Mouse (Mus musculus) small intestine, adult 2 months (tissue): ENCODE data around the gene Nxf3. TPM values are rescaled to one million over a fixed set of nuclear protein-coding genes. Genes with fewer than 3 reads are reported as not detected.
"Not testable (repeated sequence)": the region's sequence is repeated elsewhere in the genome, so short reads cannot be mapped to it uniquely, and the experiment has no call there.

Source experiments
- H3K27ac ChIP-seq: fragments of 200-500 bp; 2 replicates; pipeline ENCODE4 v1.5.1; 2012; ENCODE audit warnings: low read depth, low read length, control low read depth, inconsistent platforms; ENCODE audit not compliant: insufficient read depth
- H3K27me3 ChIP-seq: fragments of 200-500 bp; 2 replicates; pipeline ENCODE4 v1.6.1; 2012; ENCODE audit warnings: mild to moderate bottlenecking, moderate library complexity, low read length, inconsistent platforms; ENCODE audit not compliant: control insufficient read depth, insufficient read depth
- H3K36me3 ChIP-seq: fragments of 200-500 bp; 2 replicates; pipeline ENCODE4 v1.6.1; 2012; ENCODE audit warnings: mild to moderate bottlenecking, low read length, control low read depth, inconsistent platforms; ENCODE audit not compliant: control insufficient read depth, insufficient read depth
- H3K4me1 ChIP-seq: fragments of 200-500 bp; 2 replicates; pipeline ENCODE4 v1.6.1; 2012; ENCODE audit warnings: low read length, inconsistent platforms, mixed read lengths; ENCODE audit not compliant: control insufficient read depth, insufficient read depth, insufficient read length
- H3K4me3 ChIP-seq: fragments of 200-500 bp; 2 replicates; pipeline ENCODE4 v1.5.1; 2012; ENCODE audit warnings: low read depth, mild to moderate bottlenecking, control low read depth, inconsistent platforms, low read length, moderate library complexity
- CTCF ChIP-seq: fragments of 200-500 bp; IDR thresholded peaks from 2 replicates; pipeline ENCODE4 v1.5.1; 2012; ENCODE audit warnings: low read depth, mild to moderate bottlenecking, control low read depth, inconsistent platforms, low read length, moderate library complexity, mixed read lengths; ENCODE audit not compliant: insufficient replicate concordance, insufficient read length; ENCODE audit errors: extremely low read depth
- POLR2A ChIP-seq: fragments of 200-500 bp; IDR thresholded peaks from 2 replicates; pipeline ENCODE4 v1.6.1; 2012; ENCODE audit warnings: low read depth, mild to moderate bottlenecking, control low read depth, inconsistent platforms, low read length, moderate library complexity
- WGBS: fragments of 180-500 bp; shearing (Covaris S2); methylation state at CpG from one replicate; pipeline ENCODE4 v1.1.7; 2018; 5-methylcytosine and 5-hydroxymethylcytosine counted together
- polyA plus RNA-seq: library from polyadenylated mRNA; depleted of rRNA; stranded (reverse); fragments of >200 nt; gene quantifications from 2 replicates; pipeline ENCODE4 v1.2.3, GENCODE M21; 2012; rRNA removed

The Nxf3 gene
- polyA plus RNA-seq, 1 experiment: not detected

DNA sequence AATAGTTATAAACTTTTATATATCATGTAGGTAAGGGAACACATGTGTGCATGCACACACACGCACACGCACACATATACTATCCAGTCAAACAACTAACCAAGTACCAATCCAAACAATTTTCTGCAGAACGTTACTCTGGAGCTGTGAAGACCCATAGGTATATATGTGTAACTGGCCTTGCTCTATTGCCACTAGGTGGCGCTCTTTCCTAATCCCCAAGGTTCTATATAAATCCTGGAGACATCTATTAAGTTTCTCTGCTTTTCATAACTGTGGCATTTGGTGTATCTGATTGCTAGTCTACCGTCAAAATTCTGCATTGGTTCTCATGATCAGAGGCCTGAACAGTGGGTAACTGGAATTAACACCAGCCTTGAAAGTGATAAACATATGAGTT, 37.5 kb downstream of the Nxf3 start:
- TF ChIP-seq CTCF (no peak), POLR2A (no peak)
- H3K27ac ChIP-seq: no peak overlapping the region
- no peaks in the 10 kb centered on the region for H3K4me1 ChIP-seq
- no peak overlapping the region for H3K4me3 ChIP-seq
- H3K27me3 ChIP-seq: no peaks in the 10 kb centered on the region
- WGBS: 6% methylated on average over 5 of the region's 5 CpGs
- no peaks in the 10 kb centered on the region for H3K36me3 ChIP-seq

DNA sequence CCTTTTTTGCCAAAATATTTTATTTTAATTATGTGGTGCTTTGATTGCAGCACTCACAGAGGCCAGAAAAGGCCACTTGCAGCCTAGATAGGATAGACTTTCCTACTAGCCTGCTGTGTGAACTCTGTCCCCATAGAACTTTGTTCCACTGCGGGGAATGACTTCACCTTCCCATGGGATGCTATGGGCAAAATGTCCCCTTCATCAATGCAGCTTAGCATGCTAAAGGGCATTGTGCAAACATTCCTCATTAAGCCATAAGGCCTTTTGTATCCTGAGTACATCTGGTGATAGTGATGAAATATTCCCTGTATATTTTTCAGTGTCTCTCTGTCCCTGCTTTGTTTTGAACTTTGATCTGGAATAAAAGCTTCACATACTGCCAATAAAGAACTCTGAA, 41.3 kb downstream of the Nxf3 start:
- H3K36me3 ChIP-seq: no peaks in the 10 kb centered on the region
- no peaks in the 10 kb centered on the region for H3K27me3 ChIP-seq
- TF ChIP-seq POLR2A (no peak), CTCF (no peak)
- WGBS: 77% methylated on average over 1 of the region's 1 CpGs
- H3K27ac ChIP-seq: no peak overlapping the region
- no peak overlapping the region for H3K4me3 ChIP-seq
- no peaks in the 10 kb centered on the region for H3K4me1 ChIP-seq

DNA sequence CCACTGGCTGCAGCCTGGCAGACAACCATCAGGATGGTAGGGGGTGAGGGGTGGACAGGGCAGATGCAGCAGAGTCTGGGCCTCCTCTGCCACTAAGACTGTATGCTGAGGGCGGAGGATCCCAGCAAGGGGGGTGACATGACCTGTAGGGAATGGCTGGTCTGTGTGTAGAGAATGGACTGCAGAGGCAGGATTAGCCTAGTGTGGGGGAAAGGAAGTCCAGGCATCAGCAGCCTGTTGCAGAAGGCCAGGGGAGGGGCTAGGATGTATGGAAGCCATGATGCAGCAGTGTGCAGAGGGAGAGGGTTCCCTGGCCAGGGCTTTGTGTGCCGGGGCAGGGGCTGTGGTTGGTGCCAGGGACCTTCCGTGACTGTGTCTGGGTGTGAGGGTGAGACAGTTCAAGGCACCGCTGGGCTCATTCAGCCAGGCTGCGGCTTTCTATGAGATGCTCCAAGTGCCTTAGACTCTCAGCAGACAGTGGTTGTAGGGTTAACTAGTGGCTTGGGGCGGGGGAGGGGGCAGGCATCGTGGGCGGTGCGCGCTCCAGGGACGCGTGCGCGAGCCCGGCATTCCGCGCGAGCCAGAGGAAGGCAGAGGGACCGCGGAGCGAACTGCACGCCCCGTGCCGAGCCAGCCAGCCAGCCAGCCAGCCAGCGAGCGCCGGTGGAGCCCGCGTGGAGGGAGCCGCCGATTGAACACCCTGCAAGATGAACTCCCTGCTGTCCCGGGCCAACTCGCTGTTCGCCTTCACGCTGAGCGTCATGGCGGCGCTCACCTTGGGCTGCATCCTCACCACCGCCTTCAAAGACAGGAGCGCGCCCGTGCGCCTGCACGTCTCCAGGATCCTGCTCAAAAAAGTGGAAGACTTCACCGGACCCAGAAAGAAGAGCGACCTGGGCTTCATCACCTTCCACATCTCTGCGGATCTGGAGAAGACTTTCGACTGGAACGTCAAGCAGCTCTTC, 52.0 kb downstream of the Nxf3 start, which contains the start of gene Arxes1:
Gene Arxes1 (plus strand): TSS at position 569 of the 965 bp plus-strand sequence.
- 15% methylated on average over 10 of the region's 49 CpGs for WGBS
- not testable (repeated sequence) for H3K4me1 ChIP-seq, H3K4me3 ChIP-seq, H3K27me3 ChIP-seq, H3K27ac ChIP-seq, H3K36me3 ChIP-seq

DNA sequence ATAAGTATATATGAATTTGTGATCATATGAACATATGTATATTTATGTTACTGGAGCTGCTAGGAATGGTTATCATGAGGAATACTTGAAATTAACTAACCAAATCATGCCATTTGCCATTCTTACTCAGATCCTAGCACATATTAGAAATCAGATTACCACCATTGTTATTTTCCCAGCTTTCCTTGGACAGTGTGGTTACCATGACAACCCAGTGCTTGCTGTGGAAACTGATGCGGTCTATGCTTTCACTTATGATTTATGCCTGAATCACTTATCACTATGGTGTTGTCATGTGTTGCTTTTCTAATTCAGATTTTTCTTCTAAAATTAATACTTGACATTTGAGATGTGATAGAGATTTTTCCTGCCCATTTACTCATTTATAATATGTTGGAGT, 54.7 kb downstream of the Nxf3 start:
- H3K27me3 ChIP-seq: no peaks in the 10 kb centered on the region
- TF ChIP-seq POLR2A (no peak), CTCF (no peak)
- H3K4me1 ChIP-seq: no peaks in the 10 kb centered on the region
- H3K4me3 ChIP-seq: no peak overlapping the region
- H3K36me3 ChIP-seq: no peaks in the 10 kb centered on the region
- H3K27ac ChIP-seq: no peak overlapping the region
- 64% methylated on average over 1 of the region's 1 CpGs for WGBS

Other genes with a start within 250 kb of the Nxf3 start
- 0.58 and 1.1 TPM in 2 replicates for gene Gprasp2, start 246.2 kb downstream of the Nxf3 start, polyA plus RNA-seq
- 0.51 and 0.57 TPM in 2 replicates for gene Arxes2, start 91.4 kb downstream of the Nxf3 start, polyA plus RNA-seq
- 0.18 TPM in 1 of 2 replicates, not detected in the other for gene Arxes1, start 51.9 kb downstream of the Nxf3 start, polyA plus RNA-seq
- 0.52 and 0.72 TPM in 2 replicates for gene Bex2, start 17.0 kb downstream of the Nxf3 start, polyA plus RNA-seq
- 0.20 TPM in 1 of 2 replicates, not detected in the other for gene Bex4, start 53.7 kb upstream of the Nxf3 start, polyA plus RNA-seq
- 0.08 and 0.61 TPM in 2 replicates for gene Tceal8, start 87.1 kb upstream of the Nxf3 start, polyA plus RNA-seq
- 0.15 TPM in 1 of 2 replicates, not detected in the other for gene Tceal5, start 118.6 kb upstream of the Nxf3 start, polyA plus RNA-seq
- gene Tceal7, start 129.5 kb upstream of the Nxf3 start, polyA plus RNA-seq: not detected in 2 replicates
- 0.15 and 1.9 TPM in 2 replicates for gene Bex1, start 130.3 kb upstream of the Nxf3 start, polyA plus RNA-seq
- 2.4 and 3.0 TPM in 2 replicates for gene Tceal9, start 159.8 kb upstream of the Nxf3 start, polyA plus RNA-seq
- 5.2 and 8.6 TPM in 2 replicates for gene Bex3, start 185.0 kb upstream of the Nxf3 start, polyA plus RNA-seq